In genomic region chr6:49009161-49009555, GRCm38 (mm10) we compare ENCODE assay signal across 10 mouse cellular contexts. TPM values are rescaled to one million over a fixed set of nuclear protein-coding genes. Genes with fewer than 3 reads are reported as not detected.
DNase-seq lines count a peak whose midpoint lies in the region; ATAC-seq and TF ChIP-seq lines count a peak whose summit lies in the region.
"Had no signal": no experiment of that assay in that cellular context is flagged by ENCODE, and none has a peak within 500 bp of the region (broad histone marks: within the 10 kb centered on the region; RNA-seq: fewer than 3 reads in every experiment).

No protein-coding gene starts in this region.

- H3K36me3 ChIP-seq in heart, embryonic 11.5 days (ENCODE audit: control insufficient read depth, insufficient read depth, low read length): no peaks in the 10 kb centered on the region
- no peaks in the 10 kb centered on the region for H3K36me3 ChIP-seq in lung, embryonic 16.5 days (ENCODE audit: control insufficient read depth, insufficient read depth, low read length)
- no peaks in the 10 kb centered on the region for H3K36me3 ChIP-seq in intestine, embryonic 15.5 days
- no peaks in the 10 kb centered on the region for H3K36me3 ChIP-seq in neural tube, embryonic 15.5 days

- H3K9me3 ChIP-seq in heart, embryonic 11.5 days (replicated peaks; ENCODE audit: control insufficient read depth, low read length): no peaks in the 10 kb centered on the region
- H3K9me3 ChIP-seq in lung, embryonic 16.5 days (ENCODE audit: control insufficient read depth, low read length): peaks cover 3% of the 10 kb centered on the region; the same call in 1 of the 2 replicates
- H3K9me3 ChIP-seq in intestine, embryonic 15.5 days: no peaks in the 10 kb centered on the region
- no peaks in the 10 kb centered on the region for H3K9me3 ChIP-seq in neural tube, embryonic 15.5 days (replicated peaks)

- DNase-seq in heart, postnatal 4 days: no peak
- no peak for DNase-seq in lung, adult 2 months
- no peak for DNase-seq in thymus, postnatal 0 days (ENCODE audit: low spot score)
- DNase-seq in embryo, embryonic 10 days (ENCODE audit: low spot score): no peak
- DNase-seq: thymus, adult 2 months had no signal

- TF ChIP-seq POLR2A in lung, adult 2 months (IDR thresholded peaks at IDR 0.05; ENCODE audit: borderline replicate concordance, extremely low read depth, low read depth, low read length): no peak

- no peak for TF ChIP-seq CTCF in lung, adult 2 months (IDR thresholded peaks at IDR 0.05; ENCODE audit: insufficient read depth, low read length)

- H3K4me3 ChIP-seq in heart, embryonic 11.5 days (ENCODE audit: low read depth, low read length): no peak overlapping the region
- H3K4me3 ChIP-seq in lung, embryonic 16.5 days (ENCODE audit: low read length): no peak overlapping the region
- no peak overlapping the region for H3K4me3 ChIP-seq in lung, adult 2 months (replicated peaks; ENCODE audit: extremely low read depth, low read depth, low read length)
- H3K4me3 ChIP-seq in intestine, embryonic 15.5 days (replicated peaks): no peak overlapping the region
- no peak overlapping the region; the same call in 1 of the 2 replicates for H3K4me3 ChIP-seq in neural tube, embryonic 15.5 days (replicated peaks)

- H3K9ac ChIP-seq in heart, embryonic 11.5 days (ENCODE audit: low read depth, low read length): no peak overlapping the region
- no peak overlapping the region for H3K9ac ChIP-seq in lung, embryonic 16.5 days (ENCODE audit: low read length)
- no peak overlapping the region for H3K9ac ChIP-seq in intestine, embryonic 15.5 days
- no peak overlapping the region for H3K9ac ChIP-seq in neural tube, embryonic 15.5 days (replicated peaks)

- WGBS in heart, embryonic 11.5 days (ENCODE audit: insufficient replicate concordance): 30% methylated on average over 7 of the region's 7 CpGs
- WGBS in lung, embryonic 16.5 days: 27% methylated on average over 7 of the region's 7 CpGs
- WGBS in lung, adult 2 months: 49% methylated on average over 7 of the region's 7 CpGs
- WGBS in intestine, embryonic 15.5 days: 19% methylated on average over 7 of the region's 7 CpGs
- 14% methylated on average over 7 of the region's 7 CpGs for whole genome bisulfite sequencing in neural tube, embryonic 15.5 days

- no peaks in the 10 kb centered on the region for H3K4me1 ChIP-seq in heart, embryonic 11.5 days (ENCODE audit: control insufficient read depth, insufficient read depth, low read length)
- H3K4me1 ChIP-seq in lung, embryonic 16.5 days (replicated peaks; ENCODE audit: control insufficient read depth, insufficient read depth, low read length): peaks cover 2% of the 10 kb centered on the region; the same call in 1 of the 2 replicates
- no peaks in the 10 kb centered on the region for H3K4me1 ChIP-seq in lung, adult 2 months (ENCODE audit: control insufficient read depth, insufficient read depth, low read length)
- H3K4me1 ChIP-seq in intestine, embryonic 15.5 days (replicated peaks): 0 out of 2 replicates have a peak, but pooled peaks cover 3% of the 10 kb centered on the region
- peaks cover 13% of the 10 kb centered on the region for H3K4me1 ChIP-seq in neural tube, embryonic 15.5 days

- H3K27ac ChIP-seq in heart, embryonic 11.5 days (ENCODE audit: low read depth, low read length): no peak overlapping the region
- H3K27ac ChIP-seq in lung, embryonic 16.5 days (ENCODE audit: low read length): no peak overlapping the region
- H3K27ac ChIP-seq in intestine, embryonic 15.5 days: no peak overlapping the region
- no peak overlapping the region for H3K27ac ChIP-seq in neural tube, embryonic 15.5 days (replicated peaks)

- peak overlapping the region; percentile 66 for H3K4me2 ChIP-seq in heart, embryonic 11.5 days
- peak overlapping the region; percentile 59; the same call in 1 of the 2 replicates for H3K4me2 ChIP-seq in lung, embryonic 16.5 days (ENCODE audit: low read depth, low read length)
- peak overlapping the region; percentile 74 for H3K4me2 ChIP-seq in intestine, embryonic 15.5 days (replicated peaks)
- H3K4me2 ChIP-seq in neural tube, embryonic 15.5 days: peak overlapping the region; percentile 58

- no peak for ATAC-seq in heart, embryonic 11.5 days (replicated peaks; ENCODE audit: insufficient number of reproducible peaks, low FRiP score, low TSS enrichment)
- no peak for ATAC-seq in lung, embryonic 16.5 days (ENCODE audit: low read depth)
- peak; percentile 23; the same call in 1 of the 2 replicates for ATAC-seq in intestine, embryonic 15.5 days
- ATAC-seq in neural tube, embryonic 15.5 days (ENCODE audit: low FRiP score): peak; percentile 59; the same call in 1 of the 2 replicates

- no peaks in the 10 kb centered on the region for H3K27me3 ChIP-seq in heart, embryonic 11.5 days (ENCODE audit: control insufficient read depth, insufficient read depth, low read length)
- H3K27me3 ChIP-seq in lung, embryonic 16.5 days (ENCODE audit: control insufficient read depth, insufficient read depth, low read depth, low read length): no peaks in the 10 kb centered on the region
- H3K27me3 ChIP-seq in intestine, embryonic 15.5 days (replicated peaks): no peaks in the 10 kb centered on the region
- no peaks in the 10 kb centered on the region for H3K27me3 ChIP-seq in neural tube, embryonic 15.5 days (replicated peaks)

RNA-seq across cellular contexts. Expression of gene Svs1, which starts 22.5 kb away (rescaled TPM):
- 0.07 TPM in 1 of 2 replicates, not detected in the other for polyA plus RNA-seq in heart, embryonic 11.5 days (2014; fragmentation: Nextera tagmentation; extraction: Ambion mirVana)
- total RNA-seq in heart, postnatal 4 days (2021): not detected
- not detected in 2 replicates for polyA plus RNA-seq in lung, embryonic 16.5 days (2015; fragmentation: Nextera tagmentation; extraction: Ambion mirVana)
- not detected in 2 replicates for polyA plus RNA-seq in lung, adult 2 months (2012; rRNA removed)
- polyA plus RNA-seq in intestine, embryonic 15.5 days (2015; fragmentation: Nextera tagmentation; extraction: Ambion mirVana): not detected in 2 replicates
- not detected in 2 replicates for polyA plus RNA-seq in neural tube, embryonic 15.5 days (2015; fragmentation: Nextera tagmentation; extraction: Ambion mirVana)
- polyA plus RNA-seq in thymus, postnatal 0 days (2015; fragmentation: Nextera tagmentation; extraction: Ambion mirVana): not detected in 2 replicates
- total RNA-seq: left cerebral cortex, adult 8-10 months had no signal

RNA-seq across cellular contexts. Expression of gene Gpnmb, which starts 27.2 kb away (rescaled TPM):
- 0.09 and 0.62 TPM in 2 replicates for polyA plus RNA-seq in heart, embryonic 11.5 days (2014; fragmentation: Nextera tagmentation; extraction: Ambion mirVana)
- total RNA-seq in heart, postnatal 4 days (2021): under 1 TPM; 0.55 to 0.63 TPM
- polyA plus RNA-seq in lung, embryonic 16.5 days (2015; fragmentation: Nextera tagmentation; extraction: Ambion mirVana): 0.63 and 0.93 TPM in 2 replicates
- polyA plus RNA-seq in lung, adult 2 months (2012; rRNA removed): 25.7 and 28.8 TPM in 2 replicates
- polyA plus RNA-seq in intestine, embryonic 15.5 days (2015; fragmentation: Nextera tagmentation; extraction: Ambion mirVana): 0.13 and 0.20 TPM in 2 replicates
- polyA plus RNA-seq in neural tube, embryonic 15.5 days (2015; fragmentation: Nextera tagmentation; extraction: Ambion mirVana): 0.19 and 0.22 TPM in 2 replicates
- 0.74 and 0.96 TPM in 2 replicates for polyA plus RNA-seq in thymus, postnatal 0 days (2015; fragmentation: Nextera tagmentation; extraction: Ambion mirVana)

RNA-seq across cellular contexts. Expression of gene Doxl2, which starts 34.4 kb away (rescaled TPM):
- polyA plus RNA-seq in heart, embryonic 11.5 days (2014; fragmentation: Nextera tagmentation; extraction: Ambion mirVana): not detected in 2 replicates
- total RNA-seq in heart, postnatal 4 days (2021): not detected
- polyA plus RNA-seq in lung, embryonic 16.5 days (2015; fragmentation: Nextera tagmentation; extraction: Ambion mirVana): not detected in 2 replicates
- polyA plus RNA-seq in lung, adult 2 months (2012; rRNA removed): not detected in 2 replicates
- polyA plus RNA-seq in intestine, embryonic 15.5 days (2015; fragmentation: Nextera tagmentation; extraction: Ambion mirVana): not detected in 2 replicates
- polyA plus RNA-seq in neural tube, embryonic 15.5 days (2015; fragmentation: Nextera tagmentation; extraction: Ambion mirVana): not detected in 2 replicates
- polyA plus RNA-seq in thymus, postnatal 0 days (2015; fragmentation: Nextera tagmentation; extraction: Ambion mirVana): 0.18 TPM in 1 of 2 replicates, not detected in the other
- total RNA-seq: left cerebral cortex, adult 8-10 months had no signal

Comparison
In these comparisons a context has a peak if more than half of its experiments do, and no peak if none do; other contexts are left out.
1. RNA of gene Gpnmb, which starts 27.2 kb away (polyA plus RNA-seq): 25.7 to 28.8 TPM in lung, adult 2 months; 0.63 to 0.93 TPM in lung, embryonic 16.5 days, 0.74 to 0.96 TPM in thymus, postnatal 0 days, 0.19 to 0.22 TPM in neural tube, embryonic 15.5 days, 0.13 to 0.20 TPM in intestine, embryonic 15.5 days and 0.09 to 0.62 TPM in heart, embryonic 11.5 days; every median in the first group is over 10 times any median in the second.
2. ATAC-seq: peak in intestine, embryonic 15.5 days (single experiment) and neural tube, embryonic 15.5 days (single experiment); none in heart, embryonic 11.5 days (single experiment) and lung, embryonic 16.5 days (single experiment).
3. Peak in every context shown above with its lines, with median percentiles within 50 percentile points of each other: H3K4me2 ChIP-seq.